Mouse (Mus musculus): Measurements from ENCODE around the gene Ifitm3. TPM values are rescaled to one million over a fixed set of nuclear protein-coding genes. Genes with fewer than 3 reads are reported as not detected.

The Ifitm3 gene
- total and polyA plus RNA-seq, 3 experiments, result 0.25 TPM; not detected in 2

- dilution Hi-C loops (cut with MboI; ENCODE audit: extremely low pct_ligation_motif_present, extremely low pct_unique_long_range_greater_than_20kb, low sequenced_read_pairs) (no loop called here), in situ Hi-C loops (cut with MboI; ENCODE audit: low pct_ligation_motif_present, low pct_unique_long_range_greater_than_20kb, low sequenced_read_pairs) (no loop called here)
- Histone ChIP-seq H3K27me3 (replicated peaks) (no peaks in the 10 kb centered on the region), H3K79me2 (replicated peaks; ENCODE audit: control insufficient read depth, extremely low read depth, insufficient read depth, poor library complexity, severe bottlenecking) (no peaks in the 10 kb centered on the region), H3K27ac (ENCODE audit: insufficient read depth, low read depth) (no peak overlapping the region), H3K4me2 (ENCODE audit: insufficient read depth, low read depth, poor library complexity, severe bottlenecking) (no peak overlapping the region), H3K4me1 (ENCODE audit: control insufficient read depth in 1 of 2, insufficient read depth in 2 of 2) (peaks cover 13 to 32% of the 10 kb centered on the region in 2 experiments), H3K9me3 (replicated peaks; ENCODE audit: low read length) (peaks cover 5% of the 10 kb centered on the region), H3K36me3 (replicated peaks in 1 of 2; ENCODE audit: control insufficient read depth in 1 of 2, insufficient read depth in 1 of 2, low read length in 1 of 2) (no peaks in the 10 kb centered on the region), H3K9ac (ENCODE audit: insufficient read depth, low read depth) (no peak overlapping the region), H3K4me3 (replicated peaks in 1 of 3; ENCODE audit: low read depth in 2 of 3, low read length in 2 of 3, poor library complexity in 1 of 3) (no peak overlapping the region)
- TF ChIP-seq SIN3A (IDR thresholded peaks at IDR 0.05; ENCODE audit: low read length) (no peak), MEF2A (IDR thresholded peaks at IDR 0.05; ENCODE audit: borderline replicate concordance, low read depth, low read length) (no peak), IRF4 (IDR thresholded peaks at IDR 0.05; ENCODE audit: low read depth, low read length) (peak; percentile 41; the same call in 1 of the 2 replicates), POLR2A (IDR thresholded peaks at IDR 0.05; ENCODE audit: low read depth, low read length) (no peak), SMC3 (IDR thresholded peaks at IDR 0.05; ENCODE audit: low read depth, low read length) (peak; percentile 15; the same call in 1 of the 2 replicates), MXI1 (IDR thresholded peaks at IDR 0.05; ENCODE audit: low read depth, low read length) (no peak), GABPA (IDR thresholded peaks at IDR 0.05; ENCODE audit: insufficient replicate concordance, low read depth, low read length) (no peak), TBP (conservative IDR thresholded peaks at IDR 0.05; ENCODE audit: low read depth, low read length) (no peak), CTCF (conservative IDR thresholded peaks at IDR 0.05 in 1 of 2, IDR thresholded peaks at IDR 0.05 in 1 of 2; ENCODE audit: low read depth in 2 of 2, low read length in 2 of 2) (peak in 1 of 2 experiments; percentile 26; a peak in 1 of 4 replicates), ZMIZ1 (IDR thresholded peaks at IDR 0.05; ENCODE audit: low read depth, low read length) (no peak), MAZ (IDR thresholded peaks at IDR 0.05; ENCODE audit: low read depth, low read length) (no peak), MAFK (IDR thresholded peaks at IDR 0.05; ENCODE audit: insufficient replicate concordance, low read length) (no peak), RAD21 (IDR thresholded peaks at IDR 0.05; ENCODE audit: low read depth, low read length) (peak; percentile 6), ZC3H11A (IDR thresholded peaks at IDR 0.05; ENCODE audit: low read depth, low read length) (no peak), ZNF384 (IDR thresholded peaks at IDR 0.05; ENCODE audit: low read depth, low read length) (no peak)
- DNase-seq (ENCODE audit: extremely low read depth), result no peak
Observed at GRCm38 (mm10) chr7:141016707-141017697, 6.4 kb upstream of the Ifitm3 start.

- H3K9me3 ChIP-seq (replicated peaks; ENCODE audit: low read length), result peaks cover 5% of the 10 kb centered on the region
- H3K27ac ChIP-seq (ENCODE audit: insufficient read depth, low read depth), result no peak overlapping the region
- in situ Hi-C loops (cut with MboI; ENCODE audit: low pct_ligation_motif_present, low pct_unique_long_range_greater_than_20kb, low sequenced_read_pairs), result loop anchor here (5.0 kb wide), 2 partner anchors 36 to 54 kb away; partner anchors contain the start of genes Gm45717 and Ifitm2
- TF ChIP-seq TCF12 (IDR thresholded peaks at IDR 0.05; ENCODE audit: low read depth, low read length), result no peak
- TF ChIP-seq KAT2A (IDR thresholded peaks at IDR 0.05; ENCODE audit: insufficient replicate concordance, low read length), result no peak
- TF ChIP-seq JUN (IDR thresholded peaks at IDR 0.05; ENCODE audit: insufficient read depth, low read depth, low read length), result no peak
- DNase-seq (ENCODE audit: extremely low read depth), result no peak
- H3K4me1 ChIP-seq (ENCODE audit: control insufficient read depth in 1 of 2, insufficient read depth in 2 of 2), result peaks cover 0 to 9% of the 10 kb centered on the region in 2 experiments; a peak in 2 of 4 replicates
- peaks cover 12% of the 10 kb centered on the region for H3K27me3 ChIP-seq (replicated peaks)
- no peaks in the 10 kb centered on the region for H3K79me2 ChIP-seq (replicated peaks; ENCODE audit: control insufficient read depth, extremely low read depth, insufficient read depth, poor library complexity, severe bottlenecking)
- no peak overlapping the region for H3K4me3 ChIP-seq (replicated peaks in 1 of 3; ENCODE audit: low read depth in 2 of 3, low read length in 2 of 3, poor library complexity in 1 of 3)
- H3K36me3 ChIP-seq (replicated peaks in 1 of 2; ENCODE audit: control insufficient read depth in 1 of 2, insufficient read depth in 1 of 2, low read length in 1 of 2), result no peaks in the 10 kb centered on the region
- no peak overlapping the region for H3K4me2 ChIP-seq (ENCODE audit: insufficient read depth, low read depth, poor library complexity, severe bottlenecking)
- H3K9ac ChIP-seq (ENCODE audit: insufficient read depth, low read depth), result no peak overlapping the region
- dilution Hi-C loops (cut with MboI; ENCODE audit: extremely low pct_ligation_motif_present, extremely low pct_unique_long_range_greater_than_20kb, low sequenced_read_pairs), result no loop called here
Observed at GRCm38 (mm10) chr7:141011238-141011770, 734 bp upstream of the Ifitm3 start.
